Mouse (Mus musculus): ENCODE measurements around the gene Cxcl1. TPM values are rescaled to one million over a fixed set of nuclear protein-coding genes. Genes with fewer than 3 reads are reported as not detected.

Cxcl1 gene
- total and polyA plus RNA-seq, 2 experiments from 2014 or later, result 0.78 TPM; not detected in 1

DNA sequence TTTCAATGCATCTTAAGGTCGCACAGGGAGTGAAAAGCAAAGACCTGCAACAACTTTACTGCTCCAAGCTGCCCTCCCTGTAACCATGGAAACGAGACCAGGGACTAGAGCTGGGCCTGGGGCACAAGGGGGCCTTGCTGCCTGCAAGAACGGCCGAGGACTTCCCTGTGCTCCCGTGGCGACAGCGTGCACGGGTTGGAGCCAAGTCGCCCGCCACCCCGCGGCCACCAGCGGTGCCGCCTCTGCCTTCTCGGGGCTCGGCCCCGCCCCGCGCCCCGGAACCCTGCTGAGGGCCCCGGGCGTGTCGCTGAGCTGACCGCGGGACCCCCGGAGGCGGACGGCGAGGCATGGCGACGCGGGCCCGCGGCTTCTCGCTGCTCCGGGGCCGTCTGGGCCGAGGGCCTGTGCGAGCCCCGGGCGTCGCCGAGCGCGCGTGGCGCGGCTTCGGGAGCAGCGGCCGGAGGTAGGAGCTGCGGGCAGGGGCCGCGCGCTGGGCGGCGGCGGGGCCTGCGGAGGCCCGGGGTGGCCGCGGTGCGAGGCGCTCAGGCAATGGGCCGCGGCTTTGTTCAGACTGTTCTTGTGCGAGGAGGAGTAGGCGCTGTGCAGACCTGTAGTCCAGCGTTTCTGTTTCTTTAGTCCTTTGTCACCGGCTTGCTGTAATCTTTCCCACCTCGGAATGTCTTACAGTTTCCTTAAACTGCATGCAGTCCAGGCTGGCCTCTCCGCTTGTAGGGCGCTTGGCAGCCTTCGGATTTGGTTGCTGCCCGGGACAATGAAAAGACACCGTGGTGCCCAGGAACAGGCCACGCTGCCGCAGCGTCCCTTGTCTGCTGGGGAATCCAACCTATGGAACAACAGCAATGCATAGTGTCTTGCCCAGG is 40.2 kb downstream of the Cxcl1 start, which contains the start of gene Mthfd2l:
Gene Mthfd2l, plus strand, starts transcription at position 147 of the 881 bp plus-strand sequence.
- TF ChIP-seq CTCF (IDR thresholded peaks at IDR 0.05), result peak; percentile 71
- peak within 1 kb of the TSS; percentile 93 for H3K9ac ChIP-seq (replicated peaks; ENCODE audit: low read length, poor library complexity, severe bottlenecking)
- ATAC-seq (ENCODE audit: low FRiP score), result peak; percentile 98
- DNase-seq (ENCODE audit: low spot score), result peak; percentile 90
- peak within 1 kb of the TSS; percentile 98 for H3K27ac ChIP-seq (ENCODE audit: low read depth, low read length)
- H3K27me3 ChIP-seq (ENCODE audit: insufficient read depth, low read length), result no peaks in the 10 kb centered on the region
- no peaks in the 10 kb centered on the region for H3K9me3 ChIP-seq (ENCODE audit: low read length)
- no peaks in the 10 kb centered on the region for H3K36me3 ChIP-seq (ENCODE audit: insufficient read depth, low read length)
- H3K4me3 ChIP-seq (ENCODE audit: low read depth, low read length), result peak within 1 kb of the TSS; percentile 75
- 0 out of 2 replicates have a peak, but pooled peaks cover 3% of the 10 kb centered on the region for H3K4me1 ChIP-seq (ENCODE audit: insufficient read depth, low read length)
- H3K4me2 ChIP-seq (ENCODE audit: low read depth, low read length, poor library complexity, severe bottlenecking), result peak within 1 kb of the TSS; percentile 65
- WGBS, result under 1% methylated on average over 62 of the region's 79 CpGs

DNA sequence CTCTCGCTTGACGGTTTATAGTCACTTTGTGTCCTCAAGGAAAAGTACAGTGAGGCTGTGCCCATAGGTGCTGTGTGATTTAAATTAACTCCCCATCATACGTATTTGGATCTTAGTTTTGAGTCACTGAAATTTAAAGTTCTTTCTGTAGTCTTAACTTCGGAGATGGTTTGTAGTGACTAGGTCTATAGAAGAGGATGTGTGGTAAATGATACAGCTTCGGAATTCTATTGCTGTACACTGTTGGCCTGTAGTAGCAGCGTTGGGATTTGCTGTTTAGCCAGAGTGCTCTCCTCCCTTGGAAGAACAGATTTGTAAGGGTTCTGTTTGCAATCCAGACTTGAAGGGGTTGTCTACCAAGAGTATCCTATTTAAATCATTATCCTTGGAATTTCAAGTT is 40.9 kb downstream of the Cxcl1 start:
- Histone ChIP-seq H3K9me3 (ENCODE audit: low read length) (no peaks in the 10 kb centered on the region), H3K27ac (ENCODE audit: low read depth, low read length) (peak overlapping the region; percentile 98), H3K9ac (replicated peaks; ENCODE audit: low read length, poor library complexity, severe bottlenecking) (peak overlapping the region; percentile 93), H3K4me3 (ENCODE audit: low read depth, low read length) (peak overlapping the region; percentile 75), H3K36me3 (ENCODE audit: insufficient read depth, low read length) (no peaks in the 10 kb centered on the region), H3K4me2 (ENCODE audit: low read depth, low read length, poor library complexity, severe bottlenecking) (peak overlapping the region; percentile 65), H3K27me3 (ENCODE audit: insufficient read depth, low read length) (no peaks in the 10 kb centered on the region), H3K4me1 (ENCODE audit: insufficient read depth, low read length) (0 out of 2 replicates have a peak, but pooled peaks cover 3% of the 10 kb centered on the region)
- peak; percentile 35 for DNase-seq (ENCODE audit: low spot score)
- 5% methylated on average over 6 of the region's 6 CpGs for WGBS
- ATAC-seq (ENCODE audit: low FRiP score), result peak; percentile 43
- no peak for TF ChIP-seq CTCF (IDR thresholded peaks at IDR 0.05)

DNA sequence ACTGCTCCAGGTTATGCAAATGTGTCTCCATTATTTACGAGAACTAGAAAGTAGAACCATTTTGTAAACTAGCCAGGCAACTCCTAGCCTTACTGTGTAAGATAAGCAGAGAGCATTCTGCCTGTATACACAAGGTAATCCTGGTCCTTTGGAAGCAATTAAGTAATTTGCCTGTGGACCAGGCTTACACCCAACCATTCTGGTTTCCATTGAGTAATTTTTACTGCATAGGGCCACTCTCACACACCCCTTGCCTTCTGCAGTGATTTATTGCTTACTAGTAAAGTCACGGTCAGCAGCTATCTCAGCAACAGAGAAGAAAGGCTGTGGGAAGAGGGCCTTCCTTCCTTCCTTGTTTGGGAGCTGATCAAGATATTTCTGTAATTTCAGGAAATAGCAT is 45.7 kb downstream of the Cxcl1 start:
- Histone ChIP-seq H3K9me3 (ENCODE audit: low read length) (no peaks in the 10 kb centered on the region), H3K4me1 (ENCODE audit: insufficient read depth, low read length) (no peaks in the 10 kb centered on the region), H3K36me3 (ENCODE audit: insufficient read depth, low read length) (no peaks in the 10 kb centered on the region), H3K27me3 (ENCODE audit: insufficient read depth, low read length) (no peaks in the 10 kb centered on the region), H3K27ac (ENCODE audit: low read depth, low read length) (no peak overlapping the region), H3K9ac (replicated peaks; ENCODE audit: low read length, poor library complexity, severe bottlenecking) (no peak overlapping the region), H3K4me3 (ENCODE audit: low read depth, low read length) (no peak overlapping the region), H3K4me2 (ENCODE audit: low read depth, low read length, poor library complexity, severe bottlenecking) (no peak overlapping the region)
- WGBS, result 76% methylated on average over 2 of the region's 2 CpGs
- no peak for DNase-seq (ENCODE audit: low spot score)
- no peak for TF ChIP-seq CTCF (IDR thresholded peaks at IDR 0.05)
- ATAC-seq (ENCODE audit: low FRiP score), result no peak

Other genes with a start within 250 kb of the Cxcl1 start
- not detected in 2 replicates for gene Cxcl5, start 131.9 kb upstream of the Cxcl1 start, total RNA-seq (2014; rRNA removed)
- gene Cxcl5, start 131.9 kb upstream of the Cxcl1 start, polyA plus RNA-seq (2015; fragmentation: Nextera tagmentation; extraction: Ambion mirVana), result 0.25 and 0.28 TPM in 2 replicates
- 0.28 TPM in 1 of 2 replicates, not detected in the other for gene Ppbp, start 122.7 kb upstream of the Cxcl1 start, total RNA-seq (2014; rRNA removed)
- 0.19 and 0.61 TPM in 2 replicates for gene Ppbp, start 122.7 kb upstream of the Cxcl1 start, polyA plus RNA-seq (2015; fragmentation: Nextera tagmentation; extraction: Ambion mirVana)
- gene Pf4, start 118.8 kb upstream of the Cxcl1 start, total RNA-seq (2014; rRNA removed), result 32.1 and 33.3 TPM in 2 replicates
- 59.6 and 60.6 TPM in 2 replicates for gene Pf4, start 118.8 kb upstream of the Cxcl1 start, polyA plus RNA-seq (2015; fragmentation: Nextera tagmentation; extraction: Ambion mirVana)
- gene Cxcl3, start 105.1 kb upstream of the Cxcl1 start, total RNA-seq (2014; rRNA removed), result not detected in 2 replicates
- gene Cxcl3, start 105.1 kb upstream of the Cxcl1 start, polyA plus RNA-seq (2015; fragmentation: Nextera tagmentation; extraction: Ambion mirVana), result 0.20 and 0.39 TPM in 2 replicates
- not detected in 2 replicates for gene Cxcl15, start 96.7 kb upstream of the Cxcl1 start, total RNA-seq (2014; rRNA removed)
- gene Cxcl15, start 96.7 kb upstream of the Cxcl1 start, polyA plus RNA-seq (2015; fragmentation: Nextera tagmentation; extraction: Ambion mirVana), result not detected in 2 replicates
- not detected in 2 replicates for gene Cxcl2, start 12.6 kb downstream of the Cxcl1 start, total RNA-seq (2014; rRNA removed)
- 0.14 TPM in 1 of 2 replicates, not detected in the other for gene Cxcl2, start 12.6 kb downstream of the Cxcl1 start, polyA plus RNA-seq (2015; fragmentation: Nextera tagmentation; extraction: Ambion mirVana)
- gene Mthfd2l, start 39.9 kb downstream of the Cxcl1 start, total RNA-seq (2014; rRNA removed), result 87.4 and 90.9 TPM in 2 replicates
- 54.6 and 54.9 TPM in 2 replicates for gene Mthfd2l, start 39.9 kb downstream of the Cxcl1 start, polyA plus RNA-seq (2015; fragmentation: Nextera tagmentation; extraction: Ambion mirVana)
- gene Epgn, start 136.2 kb downstream of the Cxcl1 start, total RNA-seq (2014; rRNA removed), result 0.16 TPM in 1 of 2 replicates, not detected in the other
- gene Epgn, start 136.2 kb downstream of the Cxcl1 start, polyA plus RNA-seq (2015; fragmentation: Nextera tagmentation; extraction: Ambion mirVana), result not detected in 2 replicates
- gene Ereg, start 183.4 kb downstream of the Cxcl1 start, total RNA-seq (2014; rRNA removed), result not detected in 2 replicates
- not detected in 2 replicates for gene Ereg, start 183.4 kb downstream of the Cxcl1 start, polyA plus RNA-seq (2015; fragmentation: Nextera tagmentation; extraction: Ambion mirVana)
- gene Areg, start 248.4 kb downstream of the Cxcl1 start, total RNA-seq (2014; rRNA removed), result 0.27 TPM in 1 of 2 replicates, not detected in the other
- gene Areg, start 248.4 kb downstream of the Cxcl1 start, polyA plus RNA-seq (2015; fragmentation: Nextera tagmentation; extraction: Ambion mirVana), result 0.21 and 0.40 TPM in 2 replicates